Mouse (Mus musculus) ES-E14 (cell line): Measurements from ENCODE around the gene Syngap1. TPM values are rescaled to one million over a fixed set of nuclear protein-coding genes. Genes with fewer than 3 reads are reported as not detected.

Source experiments
- DNase-seq: peaks from one replicate; pipeline ENCODE4 v3.0.0-alpha.2; 2013; ENCODE audit warnings: low read depth, low spot score
- H3K27ac ChIP-seq: 2 replicates; pipeline ENCODE4 v1.5.1; 2012; ENCODE audit warnings: low read depth, mild to moderate bottlenecking, low read length, moderate library complexity, mixed read lengths; ENCODE audit not compliant: poor library complexity, insufficient read depth, severe bottlenecking
- H3K36me3 ChIP-seq: 2 replicates; pipeline ENCODE4 v1.6.1; 2012; ENCODE audit warnings: mild to moderate bottlenecking, low read length, moderate library complexity, mixed read lengths; ENCODE audit not compliant: control insufficient read depth, poor library complexity, insufficient read depth, severe bottlenecking
- H3K4me1 ChIP-seq, 2 experiments: fragments of 150-350 bp in 1 of 2; sonication (generic) in 1 of 2; 2 replicates each; pipeline ENCODE4 v1.6.1; 2012; ENCODE audit warnings: low read length in 2 of 2, mild to moderate bottlenecking in 1 of 2, mixed read lengths in 1 of 2; ENCODE audit not compliant: control insufficient read depth in 2 of 2, insufficient read depth in 2 of 2, poor library complexity in 1 of 2
- H3K4me3 ChIP-seq, 2 experiments: fragments of 150-350 bp in 1 of 2; sonication (generic) in 1 of 2; 2 replicates each; pipeline ENCODE4 v1.5.1; 2012; ENCODE audit warnings: low read length in 2 of 2, low read depth in 1 of 2, mild to moderate bottlenecking in 1 of 2, mixed read lengths in 1 of 2; ENCODE audit not compliant: insufficient read depth in 1 of 2, poor library complexity in 1 of 2, severe bottlenecking in 1 of 2
- H3K9ac ChIP-seq: 2 replicates; pipeline ENCODE4 v1.6.1; 2012; ENCODE audit warnings: low read depth, mild to moderate bottlenecking, low read length, mixed read lengths; ENCODE audit not compliant: poor library complexity, insufficient read depth, severe bottlenecking
- H3K9me3 ChIP-seq: fragments of 150-350 bp; sonication (generic); 2 replicates; pipeline ENCODE4 v1.6.1; 2012; ENCODE audit warnings: low read depth, mild to moderate bottlenecking, low read length; ENCODE audit not compliant: control insufficient read depth, insufficient read depth
- CHD2 ChIP-seq: IDR thresholded peaks from 2 replicates; pipeline ENCODE4 v1.6.1; 2014; ENCODE audit warnings: mild to moderate bottlenecking, low read depth, low read length, inconsistent platforms
- HCFC1 ChIP-seq: IDR thresholded peaks from 2 replicates; pipeline ENCODE4 v1.6.1; 2012; ENCODE audit warnings: low read length, inconsistent platforms, borderline replicate concordance; ENCODE audit not compliant: insufficient read depth
- MAFK ChIP-seq: IDR thresholded peaks from 2 replicates; pipeline ENCODE4 v1.6.1; 2014; ENCODE audit warnings: mild to moderate bottlenecking, low read depth, low read length, inconsistent platforms; ENCODE audit not compliant: insufficient read depth
- ZC3H11A ChIP-seq: IDR thresholded peaks from 2 replicates; pipeline ENCODE4 v1.6.1; 2012; ENCODE audit warnings: low read depth, mild to moderate bottlenecking, inconsistent platforms, low read length, borderline replicate concordance
- ZNF384 ChIP-seq: IDR thresholded peaks from 2 replicates; pipeline ENCODE4 v1.6.1; 2012; ENCODE audit warnings: low read depth, low read length, inconsistent platforms
- in situ Hi-C, 2 experiments: fragments of 600-800 bp; cut with MboI; formaldehyde crosslinking; loops; one replicate each; pipeline ENCODE4 v1.15.1; 2025; ENCODE audit warnings: low sequenced_read_pairs in 2 of 2, inconsistent platforms in 1 of 2; ENCODE audit not compliant: unreplicated experiment in 2 of 2
- total RNA-seq: library from RNA; depleted of rRNA; stranded (reverse); fragments of 300-350 nt; gene quantifications from 2 replicates; pipeline ENCODE4 v1.2.3, GENCODE M21; 2012

Gene Syngap1
- total RNA-seq, 1 experiment: 6.6 TPM

- peak; percentile 89 for DNase-seq
- in situ Hi-C loops: no loop called here
- Histone ChIP-seq H3K9me3 (no peaks in the 10 kb centered on the region), H3K36me3 (peaks cover 43% of the 10 kb centered on the region), H3K9ac (peak within 1 kb of the TSS; percentile 41), H3K4me3 (peak within 1 kb of the TSS; percentile 59 to 79), H3K4me1 (peaks cover 6 to 9% of the 10 kb centered on the region in 2 experiments; a peak in 2 of 4 replicates), H3K27ac (no peak within 1 kb of the TSS; the same call in 1 of the 2 replicates)
- TF ChIP-seq ZC3H11A: no peak
- TF ChIP-seq MAFK: no peak
- no peak for TF ChIP-seq HCFC1
- no peak for TF ChIP-seq CHD2
- TF ChIP-seq ZNF384: no peak
Observed at GRCm38 (mm10) chr17:26932839-26933398, 8.1 kb upstream of the Syngap1 start, which contains the start of gene Phf1. Gene Phf1, plus strand, starts transcription at chr17:26933052.

- Histone ChIP-seq H3K36me3 (peaks cover 44% of the 10 kb centered on the region), H3K4me1 (peaks cover 7 to 10% of the 10 kb centered on the region in 2 experiments; a peak in 2 of 4 replicates), H3K9ac (peak overlapping the region; percentile 41), H3K4me3 (peak overlapping the region; percentile 59 to 79), H3K27ac (no peak overlapping the region), H3K9me3 (no peaks in the 10 kb centered on the region)
- TF ChIP-seq CHD2 (no peak), ZNF384 (no peak), HCFC1 (no peak), ZC3H11A (no peak), MAFK (no peak)
- in situ Hi-C loops: no loop called here
- DNase-seq: no peak
Observed at GRCm38 (mm10) chr17:26933419-26933818, 7.6 kb upstream of the Syngap1 start.

- DNase-seq: no peak
- TF ChIP-seq HCFC1 (no peak), ZNF384 (no peak), CHD2 (no peak), MAFK (no peak), ZC3H11A (no peak)
- H3K9ac ChIP-seq: no peak overlapping the region
- no peak overlapping the region for H3K4me3 ChIP-seq
- peaks cover 41% of the 10 kb centered on the region for H3K36me3 ChIP-seq
- in situ Hi-C loops: no loop called here
- peaks cover 7 to 13% of the 10 kb centered on the region in 2 experiments; a peak in 2 of 4 replicates for H3K4me1 ChIP-seq
- H3K27ac ChIP-seq: no peak overlapping the region
- H3K9me3 ChIP-seq: no peaks in the 10 kb centered on the region
Observed at GRCm38 (mm10) chr17:26933885-26934827, 6.9 kb upstream of the Syngap1 start.

- TF ChIP-seq ZC3H11A: no peak
- TF ChIP-seq ZNF384: no peak
- no peak for TF ChIP-seq MAFK
- TF ChIP-seq HCFC1: no peak
- no peak for TF ChIP-seq CHD2
- H3K9me3 ChIP-seq: no peaks in the 10 kb centered on the region
- no peak for DNase-seq
- in situ Hi-C loops: no loop called here
- H3K4me1 ChIP-seq: peaks cover 7 to 13% of the 10 kb centered on the region in 2 experiments; a peak in 2 of 4 replicates
- H3K9ac ChIP-seq: no peak overlapping the region
- H3K27ac ChIP-seq: no peak overlapping the region
- H3K4me3 ChIP-seq: no peak overlapping the region
- peaks cover 34% of the 10 kb centered on the region for H3K36me3 ChIP-seq
Observed at GRCm38 (mm10) chr17:26935027-26935426, 6.0 kb upstream of the Syngap1 start.
